Mouse (Mus musculus) liver, embryonic 14.5 days (tissue): ENCODE results near the gene Adgrl1.

ENCODE experiments used
- CTCF ChIP-seq: IDR thresholded peaks from 2 replicates; pipeline ENCODE4 v1.5.1; 2016; ENCODE audit warnings: antibody characterized with exemption, low read depth, control low read depth
- EP300 ChIP-seq: IDR thresholded peaks from 2 replicates; pipeline ENCODE4 v1.6.1; 2016; ENCODE audit warnings: antibody characterized with exemption, low read depth

DNA sequence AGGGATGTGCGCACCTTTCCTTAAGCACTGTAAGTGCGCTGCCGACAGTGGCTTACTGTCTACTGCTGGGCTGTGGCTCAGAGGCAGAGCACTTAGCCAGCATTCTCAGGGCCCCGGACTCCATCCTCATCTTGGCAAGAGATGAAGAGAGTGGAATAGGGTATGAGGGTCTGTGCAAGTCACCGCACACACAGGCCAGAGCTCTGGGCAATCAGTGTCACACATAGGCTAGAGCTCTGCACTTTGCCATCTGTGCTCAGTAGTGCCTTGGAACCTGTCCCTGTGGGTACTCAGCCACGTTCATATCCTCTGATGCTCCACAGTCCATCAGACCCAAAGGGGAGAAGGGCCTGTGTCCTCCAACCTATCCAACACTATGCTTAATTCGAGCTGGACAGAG is 81.6 kb downstream of the Adgrl1 start:
- TF ChIP-seq CTCF (no peak), EP300 (no peak)
